Mouse (Mus musculus): ENCODE data around the gene Spn.

DNA sequence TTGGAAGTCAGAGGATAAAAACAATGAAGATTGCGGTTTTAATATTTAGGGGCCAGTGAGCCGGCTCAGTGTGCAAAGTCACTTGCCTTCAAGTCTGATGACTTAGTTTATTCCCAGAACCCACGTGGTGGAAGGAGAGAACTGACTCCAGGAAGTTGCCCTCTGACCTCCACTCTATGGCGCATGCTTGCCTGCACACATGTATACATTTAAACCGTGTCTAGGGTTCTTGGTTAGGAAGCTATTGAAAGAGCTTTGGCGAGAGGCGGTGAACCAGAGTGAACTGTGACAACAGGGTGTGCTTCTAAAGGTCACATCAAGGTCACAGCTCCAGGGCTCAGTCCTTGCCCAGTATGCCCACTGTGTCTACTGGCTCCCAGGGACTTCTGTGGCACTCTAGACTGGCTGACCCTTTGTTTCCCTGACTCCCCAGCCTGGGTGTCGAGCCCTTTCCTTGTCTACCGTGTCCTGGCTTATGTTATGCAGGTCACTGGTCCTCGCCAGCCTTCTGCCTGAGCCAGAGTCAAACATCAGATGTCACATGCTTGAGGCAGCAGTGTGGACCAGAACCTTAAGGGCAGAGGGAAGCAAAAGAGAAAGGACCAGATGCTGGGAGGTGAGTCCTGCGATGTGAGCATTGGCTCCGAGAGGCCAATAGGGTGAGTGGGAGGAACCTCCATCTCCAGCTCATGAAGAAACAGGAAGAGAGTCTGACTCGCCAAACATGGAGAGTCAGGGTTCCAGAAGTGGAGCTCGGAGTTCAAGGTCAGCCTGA, 18.8 kb downstream of the Spn start:
- no peak for TF ChIP-seq CTCF (IDR thresholded peaks at IDR 0.05; ENCODE audit: borderline replicate concordance, extremely low read depth, insufficient read depth, insufficient read length)
- TF ChIP-seq POLR2A (IDR thresholded peaks at IDR 0.05; ENCODE audit: borderline replicate concordance, extremely low read depth, insufficient read depth, insufficient read length, poor library complexity, severe bottlenecking) = no peak
